8 mouse cellular contexts compared by ENCODE assay signal in genomic region chr5:5663655-5664370, GRCm38 (mm10). TPM values are rescaled to one million over a fixed set of nuclear protein-coding genes. Genes with fewer than 3 reads are reported as not detected.
DNase-seq lines count a peak whose midpoint lies in the region; ATAC-seq and TF ChIP-seq lines count a peak whose summit lies in the region.

Gene Cfap69, minus strand, starts transcription at chr5:5664239.

- peak; percentile 68 to 77 for DNase-seq in adrenal gland, adult 18-20 months (ENCODE audit: low spot score in 2 of 2)
- DNase-seq in cerebellum, postnatal 25 days = peak; percentile 91 to 92
- DNase-seq in gastrocnemius, adult 18-20 months (ENCODE audit: low spot score) = peak; percentile 32
- DNase-seq in hindbrain, embryonic 14.5 days (ENCODE audit: low spot score) = peak; percentile 90
- DNase-seq in layer of hippocampus, postnatal 25 days (ENCODE audit: extremely low spot score in 1 of 2, low spot score in 1 of 2) = peak; percentile 79 to 86
- peak; percentile 72 for DNase-seq in lung, postnatal 0 days (ENCODE audit: low spot score)
- peak; percentile 79 for DNase-seq in retina, postnatal 7 days (ENCODE audit: low read depth, low spot score)
- DNase-seq in T-cell, adult 2 months (ENCODE audit: low spot score) = no peak

- peak within 1 kb of the TSS; percentile 66 for H3K9ac ChIP-seq in hindbrain, embryonic 14.5 days
- no peak within 1 kb of the TSS for H3K9ac ChIP-seq in lung, postnatal 0 days (replicated peaks; ENCODE audit: low read depth)

- TF ChIP-seq CTCF in lung, postnatal 0 days (IDR thresholded peaks at IDR 0.05) = no peak

- H3K9me3 ChIP-seq in hindbrain, embryonic 14.5 days (ENCODE audit: control insufficient read depth, low read length) = no peaks in the 10 kb centered on the region
- H3K9me3 ChIP-seq in lung, postnatal 0 days (ENCODE audit: low read length) = no peaks in the 10 kb centered on the region

- H3K4me1 ChIP-seq in hindbrain, embryonic 14.5 days (replicated peaks; ENCODE audit: control insufficient read depth, insufficient read depth, low read length) = peaks cover 11% of the 10 kb centered on the region
- 0 out of 2 replicates have a peak, but pooled peaks cover 3% of the 10 kb centered on the region for H3K4me1 ChIP-seq in lung, postnatal 0 days (ENCODE audit: insufficient read depth, low read depth, low read length)

- H3K27ac ChIP-seq in hindbrain, embryonic 14.5 days = peak within 1 kb of the TSS; percentile 55
- no peak within 1 kb of the TSS for H3K27ac ChIP-seq in lung, postnatal 0 days (ENCODE audit: low read length)

- peak within 1 kb of the TSS; percentile 64 for H3K4me3 ChIP-seq in hindbrain, embryonic 14.5 days (replicated peaks; ENCODE audit: low read length)
- peak within 1 kb of the TSS; percentile 56 for H3K4me3 ChIP-seq in lung, postnatal 0 days (ENCODE audit: low read depth, low read length)

- under 1% methylated on average over 48 of the region's 48 CpGs for WGBS in hindbrain, embryonic 14.5 days
- WGBS in lung, postnatal 0 days = under 1% methylated on average over 45 of the region's 48 CpGs

- no peaks in the 10 kb centered on the region for H3K27me3 ChIP-seq in hindbrain, embryonic 14.5 days (ENCODE audit: control insufficient read depth, insufficient read depth, low read length)
- H3K27me3 ChIP-seq in lung, postnatal 0 days (replicated peaks; ENCODE audit: insufficient read depth, low read length) = no peaks in the 10 kb centered on the region

- H3K4me2 ChIP-seq in hindbrain, embryonic 14.5 days (replicated peaks) = peak within 1 kb of the TSS; percentile 75
- H3K4me2 ChIP-seq in lung, postnatal 0 days (replicated peaks; ENCODE audit: low read depth, low read length) = peak within 1 kb of the TSS; percentile 97

- no peak for TF ChIP-seq EP300 in lung, postnatal 0 days (IDR thresholded peaks at IDR 0.05)

- ATAC-seq in hindbrain, embryonic 14.5 days (ENCODE audit: low FRiP score) = peak; percentile 97
- ATAC-seq in lung, postnatal 0 days = peak; percentile 86

- peaks cover under 1% of the 10 kb centered on the region; the same call in 1 of the 2 replicates for H3K36me3 ChIP-seq in hindbrain, embryonic 14.5 days (replicated peaks; ENCODE audit: control insufficient read depth, insufficient read depth)
- no peaks in the 10 kb centered on the region for H3K36me3 ChIP-seq in lung, postnatal 0 days (ENCODE audit: insufficient read depth, low read length)

RNA-seq across cellular contexts. Expression of gene Cfap69, which starts in this region (rescaled TPM):
- total RNA-seq in adrenal gland, adult 18-20 months (2021) = 1 to 10 TPM; 6.4 to 8.3 TPM
- under 1 TPM in 1 of 2 experiments, not detected in 1; 0.11 TPM for total RNA-seq in gastrocnemius, adult 18-20 months (2021)
- 10.8 and 11.7 TPM in 2 replicates for polyA plus RNA-seq in hindbrain, embryonic 14.5 days (2014; fragmentation: Nextera tagmentation; extraction: Ambion mirVana)
- 10 to 100 TPM; 13.8 to 19.6 TPM for total RNA-seq in layer of hippocampus, postnatal 25 days (2021)
- polyA plus RNA-seq in lung, postnatal 0 days (2015; fragmentation: Nextera tagmentation; extraction: Ambion mirVana) = 8.9 and 9.6 TPM in 2 replicates

Comparison
In these comparisons a context has a peak if more than half of its experiments do, and no peak if none do; other contexts are left out.
1. RNA of gene Cfap69 (total RNA-seq): 13.8 to 19.6 TPM in layer of hippocampus, postnatal 25 days and 6.4 to 8.3 TPM in adrenal gland, adult 18-20 months; 0.11 TPM in gastrocnemius, adult 18-20 months; every median in the first group is over 4 times any median in the second.
2. Peak in DNase-seq in gastrocnemius, adult 18-20 months; RNA of the gene not detected or under 1 TPM.